9 mouse cellular contexts compared by ENCODE assay signal in the genomic region with DNA sequence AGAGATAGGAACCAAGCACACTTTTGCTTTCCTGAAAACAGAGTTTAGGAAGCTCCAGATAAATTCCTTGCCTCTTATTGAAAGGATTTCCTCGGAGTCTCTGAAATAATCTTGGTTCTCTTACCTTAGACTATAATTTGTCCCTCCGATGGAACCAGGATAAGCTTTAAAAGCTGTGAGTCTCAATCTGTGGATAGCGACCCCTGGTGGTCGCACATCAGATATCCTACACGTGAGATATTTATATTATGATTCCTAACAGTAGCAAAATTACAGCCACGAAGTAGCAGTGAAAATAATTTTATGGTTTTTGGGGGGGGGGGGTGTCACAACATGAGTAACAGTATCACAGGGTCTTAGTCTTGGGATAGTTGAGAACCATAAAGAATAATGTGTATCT.
DNase-seq lines count a peak whose midpoint lies in the region; ATAC-seq lines count a peak whose summit lies in the region.
"Had no signal": no experiment of that assay in that cellular context is flagged by ENCODE, and none has a peak within 500 bp of the region (broad histone marks: within the 10 kb centered on the region; RNA-seq: fewer than 3 reads in every experiment).

No protein-coding gene starts in this region.

- WGBS in midbrain, embryonic 16.5 days = 23% methylated on average over 6 of the region's 6 CpGs

- H3K4me3 ChIP-seq in midbrain, embryonic 16.5 days (ENCODE audit: low read depth, low read length) = no peak overlapping the region
- H3K4me3 ChIP-seq: neural tube, embryonic 12.5 days had no signal

- DNase-seq in heart, postnatal 4 days = peak; percentile 49
- no peak for DNase-seq in heart, adult 8-10 months (ENCODE audit: low spot score)
- DNase-seq in thymus, postnatal 0 days (ENCODE audit: low spot score) = peak; percentile 24
- DNase-seq in thymus, postnatal 25 days = no peak
- peak; percentile 75 to 80 for DNase-seq in cerebellum, postnatal 10 days
- peak; percentile 60 for DNase-seq in lung, postnatal 14 days
- DNase-seq in c-Kit-positive CD71-positive TER-119-positive erythroid progenitor cells, embryonic 14.5 days (ENCODE audit: low spot score) = no peak

- no peaks in the 10 kb centered on the region for H3K9me3 ChIP-seq in midbrain, embryonic 16.5 days (replicated peaks; ENCODE audit: control insufficient read depth, low read length, poor library complexity, severe bottlenecking)
- H3K9me3 ChIP-seq: neural tube, embryonic 12.5 days had no signal

- H3K9ac ChIP-seq in midbrain, embryonic 16.5 days (ENCODE audit: low read depth, low read length) = no peak overlapping the region
- H3K9ac ChIP-seq: neural tube, embryonic 12.5 days had no signal

- peaks cover 12% of the 10 kb centered on the region for H3K36me3 ChIP-seq in midbrain, embryonic 16.5 days (ENCODE audit: control insufficient read depth, insufficient read depth, low read length)

- H3K27ac ChIP-seq in midbrain, embryonic 16.5 days (ENCODE audit: low read length) = no peak overlapping the region
- H3K27ac ChIP-seq: neural tube, embryonic 12.5 days had no signal

- no peaks in the 10 kb centered on the region for H3K4me1 ChIP-seq in midbrain, embryonic 16.5 days (ENCODE audit: control insufficient read depth, insufficient read depth, low read length)

- ATAC-seq in midbrain, embryonic 16.5 days = no peak

- no peak overlapping the region for H3K4me2 ChIP-seq in midbrain, embryonic 16.5 days (ENCODE audit: low read length)
- H3K4me2 ChIP-seq: neural tube, embryonic 12.5 days had no signal

- no peaks in the 10 kb centered on the region for H3K27me3 ChIP-seq in midbrain, embryonic 16.5 days (ENCODE audit: control insufficient read depth, insufficient read depth, low read depth, low read length)
- H3K27me3 ChIP-seq: neural tube, embryonic 12.5 days had no signal

Comparison
In these comparisons a context has a peak if more than half of its experiments do, and no peak if none do; other contexts are left out.
1. DNase-seq: peak in heart, postnatal 4 days (single experiment), thymus, postnatal 0 days (single experiment), cerebellum, postnatal 10 days (2 of 2) and lung, postnatal 14 days (single experiment); none in heart, adult 8-10 months (single experiment), thymus, postnatal 25 days (single experiment) and c-Kit-positive CD71-positive TER-119-positive erythroid progenitor cells, embryonic 14.5 days (single experiment).